Mouse (Mus musculus): ENCODE measurements around the gene Ascl4. TPM values are rescaled to one million over a fixed set of nuclear protein-coding genes. Genes with fewer than 3 reads are reported as not detected.

The Ascl4 gene
- total RNA-seq, 2 experiments from 2014 or later, result 0.28 TPM; not detected in 1

GRCm38 (mm10) chr10:85968731-85969130 lies 41.2 kb downstream of the Ascl4 start:
- no peak for DNase-seq (ENCODE audit: low spot score in 2 of 2)

- DNase-seq (ENCODE audit: low spot score in 2 of 2), result no peak
Measured at GRCm38 (mm10) chr10:85969894-85970620, 42.6 kb downstream of the Ascl4 start.

- no peak for DNase-seq (ENCODE audit: low spot score in 2 of 2)
Measured at GRCm38 (mm10) chr10:85971826-85972225, 44.3 kb downstream of the Ascl4 start.

- no peak for DNase-seq (ENCODE audit: low spot score in 2 of 2)
Measured at GRCm38 (mm10) chr10:85972915-85973314, 45.4 kb downstream of the Ascl4 start.

- no peak for DNase-seq (ENCODE audit: low spot score in 2 of 2)
Measured at GRCm38 (mm10) chr10:85989412-85990115, 62.1 kb downstream of the Ascl4 start.

- DNase-seq (ENCODE audit: low spot score in 2 of 2), result no peak
Measured at GRCm38 (mm10) chr10:85992412-85992811, 64.9 kb downstream of the Ascl4 start.

- no peak for DNase-seq (ENCODE audit: low spot score in 2 of 2)
Measured at GRCm38 (mm10) chr10:85993836-85994235, 66.4 kb downstream of the Ascl4 start.

- DNase-seq (ENCODE audit: low spot score in 2 of 2), result no peak
Measured at GRCm38 (mm10) chr10:85994543-85995104, 67.1 kb downstream of the Ascl4 start.

Other genes with a start within 250 kb of the Ascl4 start
- 10 to 100 TPM; 23.6 to 28.0 TPM for gene Pwp1, start 98.2 kb upstream of the Ascl4 start, total RNA-seq (2021)
- gene Prdm4, start 10.5 kb upstream of the Ascl4 start, total RNA-seq (2021), result 10 to 100 TPM; 23.4 to 23.9 TPM
- gene Rtcb, start 30.1 kb downstream of the Ascl4 start, total RNA-seq (2021), result 100 to 1,000 TPM; 138 to 146 TPM
- gene Bpifc, start 84.2 kb downstream of the Ascl4 start, total RNA-seq (2021), result under 1 TPM; 0.11 to 0.20 TPM
- 10 to 100 TPM; 34.7 to 35.3 TPM for gene Fbxo7, start 94.3 kb downstream of the Ascl4 start, total RNA-seq (2021)

Measured in adrenal gland, postnatal 4 days (tissue).